Mouse (Mus musculus) liver, embryonic 14.5 days (tissue): ENCODE data around the gene Usp39. TPM values are rescaled to one million over a fixed set of nuclear protein-coding genes. Genes with fewer than 3 reads are reported as not detected.

ENCODE experiments used
- ATAC-seq: fragments of 200-750 bp; cut with Nextera tagmentation; 2 replicates; pipeline ENCODE4 v1.8.0; 2017; ENCODE audit warnings: moderate number of reproducible peaks, mild to moderate bottlenecking, moderate library complexity; ENCODE audit not compliant: insufficient read depth
- DNase-seq, 3 experiments: peaks; one replicate each; pipeline ENCODE4 v3.0.0-alpha.2; 2012 to 2013; ENCODE audit warnings: low read depth in 3 of 3, low spot score in 3 of 3
- H3K27ac ChIP-seq: fragments of 300-500 bp; sonication (generic); 2 replicates; pipeline ENCODE4 v1.5.1; 2014; ENCODE audit warnings: moderate library complexity, mild to moderate bottlenecking, control low read depth, inconsistent platforms
- H3K27me3 ChIP-seq: fragments of 300-500 bp; sonication (generic); 2 replicates; pipeline ENCODE4 v1.6.1; 2014; ENCODE audit warnings: mild to moderate bottlenecking, low read length, moderate library complexity; ENCODE audit not compliant: control insufficient read depth, insufficient read depth
- H3K36me3 ChIP-seq: fragments of 300-500 bp; sonication (generic); replicated peaks from 2 replicates; pipeline ENCODE4 v1.6.1; 2014; ENCODE audit warnings: low read depth; ENCODE audit not compliant: control insufficient read depth, insufficient read depth
- H3K4me1 ChIP-seq, 2 experiments: fragments of 200-500 bp in 1 of 2; fragments of 300-500 bp in 1 of 2; sonication (generic) in 1 of 2; replicated peaks; 2 replicates each; pipeline ENCODE4 v1.6.1; 2012 to 2014; ENCODE audit warnings: antibody characterized with exemption in 1 of 2, inconsistent platforms in 1 of 2, low read length in 1 of 2; ENCODE audit not compliant: control insufficient read depth in 2 of 2, insufficient read depth in 2 of 2
- H3K4me2 ChIP-seq: fragments of 300-500 bp; sonication (generic); 2 replicates; pipeline ENCODE4 v1.6.1; 2014; ENCODE audit warnings: low read depth, mild to moderate bottlenecking, control low read depth, moderate library complexity
- H3K4me3 ChIP-seq, 2 experiments: fragments of 200-500 bp in 1 of 2; fragments of 300-500 bp in 1 of 2; sonication (generic) in 1 of 2; 2 replicates each; pipeline ENCODE4 v1.5.1; 2012 to 2014; ENCODE audit warnings: low read depth in 2 of 2, low read length in 2 of 2, mild to moderate bottlenecking in 2 of 2, control low read depth in 1 of 2, inconsistent platforms in 1 of 2, moderate library complexity in 1 of 2; ENCODE audit not compliant: insufficient read depth in 1 of 2
- H3K9ac ChIP-seq: fragments of 300-500 bp; sonication (generic); replicated peaks from 2 replicates; pipeline ENCODE4 v1.6.1; 2014; ENCODE audit warnings: mild to moderate bottlenecking, control low read depth, moderate library complexity
- H3K9me3 ChIP-seq: fragments of 300-500 bp; sonication (generic); 2 replicates; pipeline ENCODE4 v1.6.1; 2016; ENCODE audit warnings: low read length, mixed read lengths; ENCODE audit not compliant: control insufficient read depth
- CTCF ChIP-seq: IDR thresholded peaks from 2 replicates; pipeline ENCODE4 v1.5.1; 2016; ENCODE audit warnings: antibody characterized with exemption, low read depth, control low read depth
- EP300 ChIP-seq: IDR thresholded peaks from 2 replicates; pipeline ENCODE4 v1.6.1; 2016; ENCODE audit warnings: antibody characterized with exemption, low read depth
- WGBS: fragments of 180-500 bp; shearing (Covaris S2); extraction: QIAGEN DNeasy Blood & Tissue Kit; methylation state at CpG from one replicate; pipeline ENCODE4 v1.1.7; 2014; ENCODE audit not compliant: insufficient replicate concordance; 5-methylcytosine and 5-hydroxymethylcytosine counted together
- polyA plus RNA-seq, 2 experiments: library from polyadenylated mRNA; depleted of rRNA in 1 of 2; stranded (reverse) in 1 of 2; unstranded in 1 of 2; fragments of >200 nt; fragmentation: Nextera tagmentation in 1 of 2; extraction: Ambion mirVana in 1 of 2; gene quantifications; 2 replicates each; pipeline versions ENCODE4 v1.2.1 to v1.2.3; 2012 to 2014

The Usp39 gene
- polyA plus RNA-seq, 2 experiments = 32.7 to 49.6 TPM

- no peak for DNase-seq
Observed at GRCm38 (mm10) chr6:72330133-72330532, 14.9 kb downstream of the Usp39 start.

DNA sequence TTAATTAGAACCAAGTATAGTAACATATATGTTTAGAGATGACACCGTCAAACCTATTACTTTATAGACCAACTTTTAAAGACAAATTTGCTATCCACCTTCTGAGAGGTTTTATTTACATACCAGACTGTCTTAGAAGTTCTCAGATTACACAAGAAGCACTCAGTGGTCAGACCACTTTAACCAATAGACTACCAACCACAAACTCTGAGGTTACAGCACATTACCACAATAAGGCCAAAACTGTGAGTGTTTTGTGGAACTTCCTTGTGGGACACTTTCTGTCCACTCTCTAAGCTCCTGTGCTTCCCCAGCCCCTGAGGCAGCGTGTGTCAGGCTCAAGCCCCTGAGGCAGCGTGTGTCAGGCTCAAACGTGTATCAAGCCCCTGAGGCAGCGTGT lies 16.0 kb downstream of the Usp39 start:
- Histone ChIP-seq H3K36me3 (peaks cover 91% of the 10 kb centered on the region), H3K9me3 (no peaks in the 10 kb centered on the region), H3K27ac (no peak overlapping the region), H3K4me1 (peaks cover 7 to 8% of the 10 kb centered on the region in 2 experiments), H3K4me2 (no peak overlapping the region), H3K27me3 (no peaks in the 10 kb centered on the region), H3K4me3 (no peak overlapping the region), H3K9ac (no peak overlapping the region)
- ATAC-seq = no peak
- 89% methylated on average over 5 of the region's 5 CpGs for WGBS
- DNase-seq = no peak
- no peak for TF ChIP-seq EP300
- TF ChIP-seq CTCF = no peak

More at GRCm38 (mm10) chr6:72330133-72330532, 14.9 kb downstream of the Usp39 start:
- H3K4me3 ChIP-seq = no peak overlapping the region
- H3K27me3 ChIP-seq = no peaks in the 10 kb centered on the region
- no peak for ATAC-seq
- peaks cover 90% of the 10 kb centered on the region for H3K36me3 ChIP-seq
- peaks cover 0 to 1% of the 10 kb centered on the region in 2 experiments; a peak in 1 of 4 replicates for H3K4me1 ChIP-seq
- whole genome bisulfite sequencing = 84% methylated on average over 4 of the region's 4 CpGs
- H3K9ac ChIP-seq = no peak overlapping the region
- H3K9me3 ChIP-seq = no peaks in the 10 kb centered on the region
- no peak overlapping the region for H3K4me2 ChIP-seq
- no peak for TF ChIP-seq EP300
- TF ChIP-seq CTCF = no peak
- no peak overlapping the region for H3K27ac ChIP-seq

GRCm38 (mm10) chr6:72326274-72326673 lies 18.7 kb downstream of the Usp39 start:
- peak; percentile 64 for TF ChIP-seq CTCF
- no peak for TF ChIP-seq EP300
- Histone ChIP-seq H3K4me3 (no peak overlapping the region), H3K4me1 (peaks cover 13 to 14% of the 10 kb centered on the region in 2 experiments), H3K27ac (no peak overlapping the region), H3K9me3 (no peaks in the 10 kb centered on the region), H3K36me3 (peaks cover 90% of the 10 kb centered on the region), H3K9ac (no peak overlapping the region), H3K27me3 (no peaks in the 10 kb centered on the region), H3K4me2 (no peak overlapping the region)
- WGBS = 66% methylated on average over 6 of the region's 6 CpGs
- DNase-seq (no peak), ATAC-seq (no peak)

GRCm38 (mm10) chr6:72323786-72324508 lies 21.0 kb downstream of the Usp39 start:
- peaks cover 13 to 14% of the 10 kb centered on the region in 2 experiments for H3K4me1 ChIP-seq
- no peaks in the 10 kb centered on the region for H3K9me3 ChIP-seq
- H3K9ac ChIP-seq = peak overlapping the region; percentile 23; the same call in 1 of the 2 replicates
- no peaks in the 10 kb centered on the region for H3K27me3 ChIP-seq
- peak overlapping the region; percentile 81 for H3K27ac ChIP-seq
- peak in 2 of 3 experiments; percentile 62 to 67 for DNase-seq
- peak overlapping the region; percentile 41 for H3K4me2 ChIP-seq
- ATAC-seq = peak; percentile 98
- no peak overlapping the region for H3K4me3 ChIP-seq
- TF ChIP-seq CTCF (no peak), EP300 (peak; percentile 69)
- H3K36me3 ChIP-seq = peaks cover 92% of the 10 kb centered on the region
- 56% methylated on average over 6 of the region's 6 CpGs for whole genome bisulfite sequencing

DNA sequence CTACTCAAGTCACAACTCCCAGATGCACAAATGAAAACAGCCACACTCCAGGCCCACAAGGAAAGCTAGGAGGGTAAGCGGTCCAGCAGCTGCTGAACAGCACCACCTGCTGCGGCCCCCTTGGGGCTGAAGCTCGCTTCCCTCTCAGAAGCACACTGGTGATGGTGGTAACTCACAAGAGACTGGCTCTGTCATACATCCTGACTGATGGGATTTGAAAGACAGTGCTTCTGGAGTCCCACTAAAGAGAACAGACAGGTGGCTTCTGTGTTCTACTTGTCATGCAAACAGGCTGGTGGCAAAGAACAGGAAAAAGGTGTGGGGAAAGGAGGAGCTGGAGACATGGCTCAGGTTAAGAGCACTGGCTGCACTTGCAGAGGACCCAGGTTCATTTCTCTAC lies 22.0 kb downstream of the Usp39 start:
- H3K27ac ChIP-seq = peak overlapping the region; percentile 39
- H3K9ac ChIP-seq = no peak overlapping the region
- 86% methylated on average over 3 of the region's 3 CpGs for WGBS
- peaks cover 13 to 14% of the 10 kb centered on the region in 2 experiments for H3K4me1 ChIP-seq
- H3K27me3 ChIP-seq = no peaks in the 10 kb centered on the region
- no peak for ATAC-seq
- no peak for DNase-seq
- H3K4me2 ChIP-seq = no peak overlapping the region
- H3K9me3 ChIP-seq = no peaks in the 10 kb centered on the region
- H3K36me3 ChIP-seq = peaks cover 92% of the 10 kb centered on the region
- no peak for TF ChIP-seq EP300
- TF ChIP-seq CTCF = no peak
- H3K4me3 ChIP-seq = no peak overlapping the region
